Mouse (Mus musculus): ENCODE data around the gene Senp3. TPM values are rescaled to one million over a fixed set of nuclear protein-coding genes. Genes with fewer than 3 reads are reported as not detected.

Senp3 gene
- polyA plus RNA-seq, 1 experiment from 2014 or later, result 95.2 TPM

DNA sequence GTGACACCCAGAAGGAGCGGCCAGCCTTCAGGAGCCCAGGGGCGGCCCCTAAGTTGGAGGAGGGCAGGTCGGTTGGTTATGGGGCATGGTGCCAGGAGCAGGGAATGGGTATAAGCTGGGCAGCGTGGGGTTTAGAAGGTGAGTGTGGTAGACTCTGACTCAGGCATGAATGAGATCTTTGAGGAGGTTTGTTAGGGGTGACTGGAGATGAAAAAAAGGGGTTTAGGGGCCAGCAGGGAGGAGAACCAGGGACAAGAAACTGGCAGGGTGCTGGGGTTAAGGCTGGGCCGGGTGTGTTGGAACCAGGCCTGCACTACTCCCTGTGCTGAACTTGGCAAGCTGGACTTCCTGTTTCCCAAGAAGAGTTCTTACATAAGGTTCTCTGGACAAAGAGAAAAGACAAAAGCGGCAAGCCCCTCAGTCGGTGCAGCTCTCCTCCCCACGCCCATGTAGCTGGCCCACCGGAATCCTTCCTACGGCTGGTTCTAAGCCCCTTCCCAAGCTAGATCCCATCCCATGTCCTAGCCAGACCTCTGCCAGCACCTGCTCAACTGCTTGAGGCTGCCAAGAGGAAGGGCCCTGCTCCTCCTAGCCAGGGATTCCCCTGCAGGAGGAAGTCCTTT is 3.8 kb upstream of the Senp3 start, which contains the start of gene Tnfsf13:
Tnfsf13 (minus strand) TSS at position 259 of the 623 bp plus-strand sequence.
- Histone ChIP-seq H3K9ac (no peak within 1 kb of the TSS), H3K4me3 (replicated peaks) (no peak within 1 kb of the TSS), H3K9me3 (replicated peaks) (no peaks in the 10 kb centered on the region), H3K27me3 (no peaks in the 10 kb centered on the region), H3K36me3 (no peaks in the 10 kb centered on the region), H3K4me2 (no peak within 1 kb of the TSS), H3K4me1 (peaks cover 41% of the 10 kb centered on the region), H3K27ac (peak within 1 kb of the TSS; percentile 79)
- WGBS, result 73% methylated on average over 10 of the region's 10 CpGs
- ATAC-seq (replicated peaks; ENCODE audit: low FRiP score), result no peak

DNA sequence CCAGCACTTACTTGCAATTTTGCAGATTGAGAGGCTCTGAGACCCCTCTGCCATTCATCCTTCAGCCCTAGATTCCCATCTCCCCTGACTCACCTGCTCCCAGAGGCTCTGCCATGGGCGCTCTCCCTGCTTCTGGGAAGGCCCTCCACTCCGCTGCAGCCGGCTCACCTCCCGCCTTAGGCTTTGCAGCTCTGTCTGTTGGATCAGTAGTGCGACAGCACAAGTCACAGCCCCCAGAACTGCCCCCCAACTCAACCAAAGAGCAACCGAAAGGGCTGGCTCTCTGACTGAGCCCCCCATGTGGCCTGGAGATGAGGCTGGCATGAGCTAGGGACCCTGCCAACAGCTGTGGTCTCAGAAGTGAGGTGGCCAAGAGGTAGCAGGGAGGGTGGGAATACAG is 3.1 kb upstream of the Senp3 start:
- ATAC-seq (replicated peaks; ENCODE audit: low FRiP score), result no peak
- Histone ChIP-seq H3K4me1 (peaks cover 48% of the 10 kb centered on the region), H3K27ac (peak overlapping the region; percentile 79; the same call in 1 of the 2 replicates), H3K9ac (no peak overlapping the region), H3K4me2 (no peak overlapping the region), H3K4me3 (replicated peaks) (no peak overlapping the region), H3K27me3 (no peaks in the 10 kb centered on the region), H3K36me3 (peaks cover 7% of the 10 kb centered on the region), H3K9me3 (replicated peaks) (no peaks in the 10 kb centered on the region)
- 86% methylated on average over 6 of the region's 6 CpGs for WGBS

GRCm38 (mm10) chr11:69684128-69684745 is 2.4 kb upstream of the Senp3 start:
- ATAC-seq (replicated peaks; ENCODE audit: low FRiP score), result no peak
- no peak overlapping the region for H3K4me3 ChIP-seq (replicated peaks)
- peaks cover 13% of the 10 kb centered on the region for H3K36me3 ChIP-seq
- H3K9me3 ChIP-seq (replicated peaks), result no peaks in the 10 kb centered on the region
- peaks cover 53% of the 10 kb centered on the region for H3K4me1 ChIP-seq
- H3K9ac ChIP-seq, result no peak overlapping the region
- H3K27ac ChIP-seq, result no peak overlapping the region
- no peaks in the 10 kb centered on the region for H3K27me3 ChIP-seq
- no peak overlapping the region for H3K4me2 ChIP-seq
- WGBS, result 79% methylated on average over 12 of the region's 12 CpGs

DNA sequence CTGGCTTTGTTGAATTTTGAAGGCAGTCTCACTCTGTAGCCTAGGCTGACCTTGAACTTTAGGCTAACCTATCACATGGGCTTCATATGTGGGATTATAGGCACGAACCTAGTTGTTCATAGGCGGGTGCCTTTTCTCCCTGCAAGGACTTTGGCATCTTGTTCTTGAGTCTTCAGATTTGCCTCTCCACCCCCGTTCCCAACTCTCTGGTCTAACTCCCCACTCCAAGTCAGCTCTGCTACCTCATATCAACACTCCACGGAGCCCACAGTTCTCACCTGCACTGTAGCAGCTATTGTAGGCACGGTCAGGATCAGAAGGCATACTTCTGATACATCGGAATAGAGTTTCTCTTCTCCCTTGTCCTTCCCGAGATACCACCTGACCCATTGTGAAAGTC is 1.7 kb upstream of the Senp3 start:
- 82% methylated on average over 7 of the region's 7 CpGs for WGBS
- Histone ChIP-seq H3K9ac (0 out of 2 replicates have a peak overlapping the region, but pooled peaks have one; percentile 25), H3K4me2 (no peak overlapping the region; the same call in 1 of the 2 replicates), H3K4me3 (replicated peaks) (no peak overlapping the region), H3K9me3 (replicated peaks) (no peaks in the 10 kb centered on the region), H3K36me3 (peaks cover 19% of the 10 kb centered on the region), H3K27ac (0 out of 2 replicates have a peak overlapping the region, but pooled peaks have one; percentile 95), H3K27me3 (no peaks in the 10 kb centered on the region), H3K4me1 (peaks cover 54% of the 10 kb centered on the region)
- no peak for ATAC-seq (replicated peaks; ENCODE audit: low FRiP score)

DNA sequence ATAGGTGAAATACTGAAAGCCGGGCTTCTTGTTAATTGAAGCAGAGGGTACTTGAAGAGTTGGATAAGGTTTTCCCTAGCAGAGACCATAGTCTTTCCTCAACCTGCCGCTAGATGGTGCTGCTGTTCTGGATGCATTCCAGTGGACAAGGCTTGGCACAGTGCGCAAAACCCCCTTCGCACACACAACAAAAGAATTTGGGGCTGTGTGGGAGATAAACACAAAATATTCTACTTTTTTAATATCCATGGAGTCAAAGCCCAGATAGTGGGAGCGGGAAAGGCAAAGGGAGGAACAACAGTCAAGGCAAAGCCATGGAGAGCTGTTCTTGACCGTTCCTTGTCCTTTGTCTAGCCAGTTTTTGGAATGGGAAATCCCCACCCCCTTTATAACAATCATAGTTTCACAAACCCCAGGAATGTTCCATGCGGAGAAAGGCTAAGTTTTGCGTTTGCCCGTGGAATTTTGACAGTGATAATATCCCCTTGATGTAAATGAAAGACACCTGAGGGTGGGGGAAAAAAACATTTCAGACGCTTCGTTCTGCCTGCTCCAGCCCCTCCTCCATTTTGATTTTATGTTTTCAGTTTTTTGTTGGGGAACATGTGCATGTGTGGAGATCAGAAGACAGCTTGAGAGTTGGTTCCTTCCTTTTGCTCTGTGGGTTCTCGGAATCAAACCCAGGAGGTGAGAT is 1.1 kb upstream of the Senp3 start:
- Histone ChIP-seq H3K4me2 (peak overlapping the region; percentile 91), H3K4me3 (replicated peaks) (peak overlapping the region; percentile 88), H3K9ac (peak overlapping the region; percentile 25; the same call in 1 of the 2 replicates), H3K4me1 (peaks cover 54% of the 10 kb centered on the region), H3K9me3 (replicated peaks) (no peaks in the 10 kb centered on the region), H3K27ac (peak overlapping the region; percentile 95), H3K36me3 (peaks cover 24% of the 10 kb centered on the region), H3K27me3 (no peaks in the 10 kb centered on the region)
- ATAC-seq (replicated peaks; ENCODE audit: low FRiP score), result 0 out of 2 replicates have a peak, but pooled peaks have one; percentile 49
- WGBS, result 24% methylated on average over 12 of the region's 12 CpGs

- H3K27me3 ChIP-seq, result no peaks in the 10 kb centered on the region
- peaks cover 30% of the 10 kb centered on the region for H3K36me3 ChIP-seq
- no peaks in the 10 kb centered on the region for H3K9me3 ChIP-seq (replicated peaks)
- H3K27ac ChIP-seq, result peak overlapping the region; percentile 95
- ATAC-seq (replicated peaks; ENCODE audit: low FRiP score), result peak; percentile 16; the same call in 1 of the 2 replicates
- peak overlapping the region; percentile 91 for H3K4me2 ChIP-seq
- H3K4me3 ChIP-seq (replicated peaks), result peak overlapping the region; percentile 88
- peaks cover 54% of the 10 kb centered on the region for H3K4me1 ChIP-seq
- 21% methylated on average over 24 of the region's 24 CpGs for WGBS
- H3K9ac ChIP-seq, result peak overlapping the region; percentile 89
Observed at GRCm38 (mm10) chr11:69682209-69682839, 440 bp upstream of the Senp3 start.

GRCm38 (mm10) chr11:69680136-69680855 is 1.6 kb downstream of the Senp3 start:
- WGBS, result 93% methylated on average over 30 of the region's 30 CpGs
- no peaks in the 10 kb centered on the region for H3K27me3 ChIP-seq
- peak overlapping the region; percentile 88 for H3K4me3 ChIP-seq (replicated peaks)
- H3K4me2 ChIP-seq, result peak overlapping the region; percentile 91
- peaks cover 51% of the 10 kb centered on the region for H3K36me3 ChIP-seq
- peak overlapping the region; percentile 89; the same call in 1 of the 2 replicates for H3K9ac ChIP-seq
- H3K4me1 ChIP-seq, result peaks cover 38% of the 10 kb centered on the region
- H3K27ac ChIP-seq, result no peak overlapping the region
- no peak for ATAC-seq (replicated peaks; ENCODE audit: low FRiP score)
- no peaks in the 10 kb centered on the region for H3K9me3 ChIP-seq (replicated peaks)

- Histone ChIP-seq H3K36me3 (peaks cover 62% of the 10 kb centered on the region), H3K27me3 (no peaks in the 10 kb centered on the region), H3K27ac (no peak overlapping the region), H3K4me1 (peaks cover 34% of the 10 kb centered on the region), H3K4me2 (no peak overlapping the region), H3K9ac (no peak overlapping the region), H3K9me3 (replicated peaks) (no peaks in the 10 kb centered on the region), H3K4me3 (replicated peaks) (no peak overlapping the region)
- 100% methylated on average over 2 of the region's 2 CpGs for WGBS
- ATAC-seq (replicated peaks; ENCODE audit: low FRiP score), result no peak
Observed at GRCm38 (mm10) chr11:69679144-69679543, 2.7 kb downstream of the Senp3 start.

- peak within 1 kb of the TSS; percentile 100 for H3K9ac ChIP-seq
- peak within 1 kb of the TSS; percentile 70 for H3K4me2 ChIP-seq
- H3K36me3 ChIP-seq, result peaks cover 85% of the 10 kb centered on the region
- no peaks in the 10 kb centered on the region for H3K27me3 ChIP-seq
- H3K27ac ChIP-seq, result peak within 1 kb of the TSS; percentile 97
- H3K4me3 ChIP-seq (replicated peaks), result peak within 1 kb of the TSS; percentile 100
- WGBS, result under 1% methylated on average over 36 of the region's 36 CpGs
- H3K4me1 ChIP-seq, result peaks cover 36% of the 10 kb centered on the region
- peak; percentile 98 for ATAC-seq (replicated peaks; ENCODE audit: low FRiP score)
- H3K9me3 ChIP-seq (replicated peaks), result no peaks in the 10 kb centered on the region
Observed at GRCm38 (mm10) chr11:69672211-69672706, 9.6 kb downstream of the Senp3 start, which contains the start of gene Eif4a1. Gene Eif4a1, minus strand, starts transcription at chr11:69672423.

- H3K9ac ChIP-seq, result peak overlapping the region; percentile 100
- under 1% methylated on average over 43 of the region's 43 CpGs for WGBS
- peak overlapping the region; percentile 100 for H3K4me3 ChIP-seq (replicated peaks)
- peak; percentile 5; the same call in 1 of the 2 replicates for ATAC-seq (replicated peaks; ENCODE audit: low FRiP score)
- H3K4me2 ChIP-seq, result peak overlapping the region; percentile 70
- H3K27me3 ChIP-seq, result no peaks in the 10 kb centered on the region
- peaks cover 84% of the 10 kb centered on the region for H3K36me3 ChIP-seq
- peak overlapping the region; percentile 97 for H3K27ac ChIP-seq
- peaks cover 36% of the 10 kb centered on the region for H3K4me1 ChIP-seq
- H3K9me3 ChIP-seq (replicated peaks), result no peaks in the 10 kb centered on the region
Observed at GRCm38 (mm10) chr11:69671726-69672124, 10.2 kb downstream of the Senp3 start.
